Mouse (Mus musculus) cerebellum, postnatal 14 days (tissue): ENCODE data around the gene Vps26c.
"Not testable (repeated sequence)": the region's sequence is repeated elsewhere in the genome, so short reads cannot be mapped to it uniquely, and the experiment has no call there.

Experiments
- DNase-seq, 2 experiments: peaks; one replicate each; pipeline ENCODE4 v3.0.0; 2021; ENCODE audit warnings: mixed read lengths in 2 of 2

Vps26c gene

GRCm38 (mm10) chr16:94545781-94546562, 19.3 kb upstream of the Vps26c start:
- DNase-seq, result no peak

GRCm38 (mm10) chr16:94544540-94545105, 18.0 kb upstream of the Vps26c start:
- DNase-seq, result no peak

DNA sequence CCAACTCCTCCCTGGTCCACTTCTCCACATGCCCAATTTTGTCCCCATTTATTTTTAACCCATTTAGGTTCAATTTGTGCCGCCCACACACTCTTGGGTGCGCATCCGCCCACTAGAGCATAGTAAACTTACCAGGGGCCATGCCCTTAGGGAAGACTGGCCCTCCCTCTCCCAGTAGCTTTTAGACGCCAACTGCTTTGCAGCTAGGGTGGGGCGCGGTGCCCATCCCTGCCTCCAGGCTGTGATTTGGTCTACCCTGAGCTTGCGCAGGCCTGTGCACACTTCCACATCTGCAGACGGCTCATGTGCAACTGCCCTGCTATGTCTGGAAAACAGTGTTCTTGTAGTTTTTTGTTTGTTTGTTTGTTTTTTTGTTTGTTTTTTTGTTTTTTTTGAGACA, 16.3 kb upstream of the Vps26c start:
- no peak for DNase-seq

GRCm38 (mm10) chr16:94540140-94540539, 13.5 kb upstream of the Vps26c start:
- DNase-seq, result no peak

- DNase-seq, result peak; percentile 38 to 43
These were observed 10.5 kb upstream of the Vps26c start for GRCm38 (mm10) chr16:94537159-94537527.

DNA sequence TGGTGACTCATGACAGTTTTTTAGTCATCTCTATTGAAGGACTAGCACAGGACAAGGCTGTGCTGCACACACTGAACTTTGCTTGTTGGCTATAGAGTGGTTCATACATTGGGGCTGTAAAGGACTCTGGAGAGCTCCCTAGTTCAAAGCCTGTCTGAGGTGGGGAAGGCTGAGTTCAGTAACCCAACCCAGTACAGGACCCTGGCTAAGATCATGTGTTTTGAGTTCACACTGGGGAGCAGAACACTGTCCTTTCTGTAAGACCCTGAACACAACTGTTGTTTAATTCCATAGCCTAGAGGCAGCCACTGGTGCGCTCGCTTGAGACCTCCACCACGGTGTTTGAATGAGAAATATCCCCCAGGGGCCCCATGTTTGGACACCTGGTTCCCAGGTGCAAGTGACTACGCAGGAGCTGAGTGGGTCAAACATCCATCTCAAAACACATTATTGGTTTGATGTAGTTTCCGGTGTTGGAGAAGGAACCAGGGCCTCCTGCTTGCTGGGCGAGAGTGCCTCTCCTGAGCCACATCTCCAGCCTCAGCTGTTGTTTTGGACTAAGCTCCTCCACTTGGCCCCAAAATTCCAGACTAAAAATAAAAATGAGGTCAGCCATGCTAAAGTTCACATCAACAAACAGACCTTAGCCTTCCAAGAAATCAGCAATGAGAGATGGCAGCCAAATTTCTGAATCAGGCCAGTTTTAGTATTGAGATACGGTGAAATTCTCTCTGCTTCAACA, 10.0 kb upstream of the Vps26c start:
- peak; percentile 45 to 57 for DNase-seq

DNA sequence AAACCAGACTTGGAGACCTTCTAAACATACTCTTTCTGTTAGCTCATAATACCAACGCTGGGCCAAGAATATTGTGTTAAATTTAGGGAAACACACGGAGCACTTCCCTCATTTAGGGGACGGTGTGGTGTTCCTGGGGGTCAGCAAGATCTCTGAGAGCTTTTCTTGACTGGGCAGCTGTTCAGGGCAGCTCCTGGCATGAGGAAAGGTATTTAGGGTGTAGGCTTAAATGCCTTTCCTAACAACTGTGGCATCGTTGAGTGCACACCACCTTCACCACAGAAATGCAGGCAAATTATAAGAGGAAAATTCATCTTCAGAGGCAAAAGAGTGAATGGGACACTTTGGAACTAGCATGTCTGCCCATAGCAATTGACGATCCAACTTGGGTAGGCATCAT, 9.1 kb upstream of the Vps26c start:
- DNase-seq, result no peak

GRCm38 (mm10) chr16:94533679-94534078, 7.0 kb upstream of the Vps26c start:
- DNase-seq, result no peak

- no peak for DNase-seq
These were observed 4.6 kb upstream of the Vps26c start for GRCm38 (mm10) chr16:94531268-94531667.

GRCm38 (mm10) chr16:94527546-94527945, 916 bp upstream of the Vps26c start:
- no peak for DNase-seq

DNA sequence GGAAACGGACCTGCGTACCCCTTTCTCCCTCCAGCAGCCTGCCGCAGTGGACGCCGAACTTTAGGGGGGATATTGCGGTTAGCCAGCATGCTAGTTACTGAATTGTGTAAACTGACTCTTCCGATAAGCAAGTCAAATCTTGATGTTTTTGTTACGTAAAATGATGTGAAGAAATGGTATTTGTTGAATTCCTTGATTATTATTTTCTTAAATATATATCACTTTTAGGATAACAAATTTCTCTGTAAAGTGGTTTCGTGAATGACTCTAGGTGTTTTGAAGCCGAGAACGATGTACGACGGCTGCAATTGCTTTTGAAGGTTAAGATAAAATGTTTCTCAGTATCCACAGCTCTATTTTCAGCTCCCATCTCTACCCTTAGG, 513 bp upstream of the Vps26c start:
- DNase-seq, result peak in 1 of 2 experiments; percentile 20

- DNase-seq, result no peak
These were observed 681 bp downstream of the Vps26c start for GRCm38 (mm10) chr16:94525955-94526343.

DNA sequence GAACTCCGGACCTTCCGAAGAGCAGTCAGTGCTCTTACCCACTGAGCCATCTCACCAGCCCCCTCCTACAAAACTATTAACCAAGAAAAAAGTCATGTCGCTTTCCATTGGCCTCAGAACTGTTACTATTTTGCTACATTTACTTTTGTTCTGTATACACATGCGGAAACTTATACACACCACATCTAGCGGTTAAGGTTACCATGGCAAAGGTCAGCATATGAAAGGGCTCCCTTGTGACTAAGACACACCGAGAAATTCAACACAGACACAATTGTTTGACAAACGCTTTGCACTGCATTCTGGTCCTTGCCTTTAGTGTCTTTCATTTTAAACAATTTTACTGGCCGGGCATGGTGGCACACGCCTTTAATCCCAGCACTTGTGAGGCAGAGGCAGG, 1.9 kb downstream of the Vps26c start:
- no peak for DNase-seq

GRCm38 (mm10) chr16:94523594-94524377, 2.8 kb downstream of the Vps26c start:
- peak; percentile 13 to 23 for DNase-seq

- DNase-seq, result no peak
These were observed 7.6 kb downstream of the Vps26c start for GRCm38 (mm10) chr16:94519028-94519427.

DNA sequence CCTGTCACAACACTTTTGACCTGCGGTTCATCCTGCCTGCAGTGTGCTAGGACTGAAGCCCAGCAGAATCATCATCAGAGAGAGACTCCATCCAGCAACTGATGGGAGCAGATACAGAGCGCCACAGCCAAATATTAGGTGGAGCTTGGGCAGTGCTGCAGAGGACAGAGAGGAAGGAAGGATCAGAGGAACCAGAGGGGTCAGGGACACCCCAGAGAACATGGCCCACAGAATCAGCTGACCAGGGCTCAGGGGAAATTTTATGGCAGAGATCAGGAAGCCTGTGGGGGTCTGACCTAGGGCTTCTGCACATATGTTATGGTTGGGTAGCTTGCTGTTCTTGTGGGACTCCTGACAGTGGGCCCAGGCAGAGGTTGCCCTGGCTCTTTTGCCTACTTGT, 9.0 kb downstream of the Vps26c start:
- DNase-seq, result no peak

DNA sequence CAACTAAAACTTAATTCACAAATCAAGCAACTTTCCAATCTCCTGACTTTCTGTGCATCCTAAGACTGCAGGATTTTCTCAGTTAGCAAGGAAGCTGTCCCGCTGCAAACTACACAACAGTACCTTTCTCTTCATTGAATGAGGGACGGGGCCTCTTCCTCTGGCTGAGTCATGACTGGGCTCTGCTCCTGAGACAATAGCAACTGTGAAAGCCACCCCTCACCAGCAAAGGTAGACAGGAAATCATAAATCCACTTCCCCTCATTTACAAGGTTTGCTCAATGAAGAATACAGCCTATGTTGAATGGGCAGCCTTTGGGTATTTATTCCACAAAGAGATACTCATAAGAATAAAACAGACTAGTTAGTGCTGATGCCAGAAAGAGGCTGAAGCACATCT, 16.6 kb downstream of the Vps26c start:
- no peak for DNase-seq

DNA sequence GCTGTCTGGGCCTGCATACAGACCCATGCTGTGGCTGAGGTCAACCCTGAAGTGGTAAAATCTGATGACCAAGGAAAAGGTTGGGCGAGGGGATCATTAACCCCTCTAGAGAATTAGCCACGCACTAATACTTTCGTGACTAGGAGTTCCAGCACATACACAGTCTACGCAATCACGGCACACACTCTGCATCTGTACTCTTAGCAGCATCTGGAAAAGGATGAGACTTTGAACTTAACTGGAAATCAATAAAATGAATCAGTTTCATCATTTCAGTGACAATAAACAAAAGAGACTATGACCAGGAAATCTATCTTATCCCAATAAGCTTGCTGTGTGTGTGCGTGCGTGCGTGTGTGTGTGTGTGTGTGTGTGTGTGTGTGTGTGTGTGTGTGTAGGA, 17.9 kb downstream of the Vps26c start:
- DNase-seq, result no peak

- no peak for DNase-seq
These were observed 19.6 kb downstream of the Vps26c start for GRCm38 (mm10) chr16:94507071-94507470.

- no peak for DNase-seq
These were observed 22.4 kb downstream of the Vps26c start for GRCm38 (mm10) chr16:94504192-94504591.

DNA sequence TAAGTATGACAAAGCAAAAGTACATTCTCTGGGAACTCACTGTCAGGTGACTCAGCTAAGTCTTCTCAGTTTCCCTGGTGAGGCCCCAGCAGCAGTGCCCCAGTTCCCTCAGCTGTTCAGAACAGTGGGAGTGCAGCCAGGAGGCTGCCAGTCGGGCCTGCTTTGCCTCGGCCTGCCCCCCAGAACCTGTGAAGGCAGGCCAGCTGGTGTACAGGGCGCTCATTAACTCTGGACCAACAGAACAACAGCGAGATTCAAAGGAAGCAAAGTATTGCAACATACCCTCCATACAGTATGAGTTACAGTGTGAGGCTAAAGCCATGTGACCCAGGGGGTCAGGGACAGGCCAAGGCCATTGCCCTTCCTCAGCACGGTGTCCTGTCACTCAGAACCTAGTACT, 28.7 kb downstream of the Vps26c start:
- DNase-seq, result peak; percentile 15 to 20

GRCm38 (mm10) chr16:94497176-94497575, 29.5 kb downstream of the Vps26c start:
- not testable (repeated sequence) for DNase-seq

DNA sequence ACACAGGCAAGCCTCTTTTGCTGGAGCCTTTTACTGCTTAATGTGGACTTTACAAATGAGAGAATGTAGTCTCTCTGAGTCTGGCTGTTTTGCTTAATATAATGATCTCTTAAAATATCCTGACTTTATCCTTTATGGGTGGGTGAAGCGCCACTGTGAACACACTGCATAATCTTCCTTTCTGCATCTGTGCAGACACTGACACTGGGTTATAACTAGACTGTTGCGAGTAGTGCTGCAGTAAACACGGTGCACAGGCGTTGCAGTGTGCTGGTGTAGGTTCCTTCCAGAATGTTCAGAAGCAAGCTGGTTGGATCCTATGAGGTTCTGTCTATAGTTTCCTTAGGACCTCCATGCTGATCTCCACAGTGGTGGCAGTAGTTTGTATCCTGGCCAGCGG, 37.3 kb downstream of the Vps26c start:
- DNase-seq, result no peak
